Mouse (Mus musculus) c-Kit-negative CD71-positive TER-119-positive erythroid progenitor cells, embryonic 14.5 days (primary cell): ENCODE measurements around the gene Slc12a9.

Source experiments
- DNase-seq: peaks from one replicate; pipeline ENCODE4 v3.0.0-alpha.2; 2013; ENCODE audit warnings: low read depth, low spot score

The Slc12a9 gene

DNA sequence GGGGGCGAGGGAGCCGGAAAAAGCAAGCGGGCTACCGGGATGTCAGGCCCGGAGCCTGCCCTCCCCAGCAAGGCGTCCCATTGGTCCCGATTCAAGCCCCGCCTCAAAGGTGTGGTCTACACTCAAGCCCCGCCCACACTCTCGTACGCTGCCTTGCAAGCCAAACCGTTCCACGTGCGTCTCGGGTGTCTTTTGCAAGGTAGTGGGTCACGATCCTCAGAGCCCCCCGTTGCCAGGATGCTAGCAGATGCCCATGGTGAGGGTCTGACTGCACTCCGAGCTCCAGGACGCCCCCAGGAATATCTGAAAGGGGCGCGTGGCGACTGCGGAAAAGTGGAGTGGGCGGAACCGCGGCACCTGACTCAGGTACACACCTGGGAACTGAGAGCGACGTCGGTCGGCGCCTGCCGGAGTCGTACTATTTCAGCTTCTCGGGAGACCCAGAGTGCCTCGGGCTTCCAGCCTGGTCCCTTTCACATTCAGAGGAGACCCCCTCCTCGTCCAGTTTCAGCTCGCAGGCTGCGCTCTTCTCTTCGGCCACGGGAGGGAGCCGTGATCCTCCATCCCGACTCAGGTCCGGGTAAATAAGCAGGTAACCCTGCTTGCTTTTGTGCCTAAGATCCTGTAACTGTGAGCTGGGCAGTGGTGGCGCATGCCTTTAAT lies at the start of gene Slc12a9:
Gene Slc12a9 (minus strand): TSS at position 86 of the 663 bp plus-strand sequence.
- DNase-seq = peak; percentile 74

DNA sequence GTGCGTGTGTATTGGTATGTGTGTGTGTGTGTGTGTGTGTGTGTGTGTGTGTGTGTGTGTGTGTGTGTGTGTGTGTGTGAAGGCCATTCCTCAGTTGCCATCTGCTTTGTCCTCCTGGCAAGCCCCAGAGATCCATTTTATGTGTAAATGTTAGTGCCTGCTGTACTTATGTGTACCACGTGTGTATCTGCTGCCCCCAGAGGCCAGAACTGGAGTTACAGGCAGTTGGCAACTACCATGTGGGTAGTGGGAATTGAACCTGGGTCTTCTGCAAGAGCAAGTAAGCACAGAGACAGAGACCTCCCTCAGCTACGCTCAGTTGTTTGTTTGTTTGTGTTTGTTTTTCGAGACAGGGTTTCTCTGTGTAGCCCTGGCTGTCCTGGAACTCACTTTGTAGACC lies 47.8 kb upstream of the Slc12a9 start:
- DNase-seq = peak; percentile 42

DNA sequence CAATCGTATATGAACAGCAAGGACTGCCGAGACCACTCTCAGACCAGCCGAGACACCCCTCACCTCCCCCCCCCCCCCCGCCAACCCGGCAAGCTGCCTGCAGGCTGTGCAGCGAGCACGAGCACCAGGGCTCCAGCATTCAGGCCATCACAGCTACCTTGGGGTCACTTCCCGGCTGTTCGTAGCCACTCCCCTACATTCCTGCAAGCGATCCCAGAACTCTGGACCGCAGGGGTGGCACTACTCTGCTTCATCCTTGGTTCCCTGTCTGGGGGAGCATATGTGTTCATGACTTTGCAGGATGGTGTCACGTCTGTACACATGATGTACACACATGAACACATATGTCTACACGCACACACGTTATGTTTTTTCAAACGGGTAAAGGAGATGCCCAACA lies 44.2 kb upstream of the Slc12a9 start:
- DNase-seq = no peak

DNA sequence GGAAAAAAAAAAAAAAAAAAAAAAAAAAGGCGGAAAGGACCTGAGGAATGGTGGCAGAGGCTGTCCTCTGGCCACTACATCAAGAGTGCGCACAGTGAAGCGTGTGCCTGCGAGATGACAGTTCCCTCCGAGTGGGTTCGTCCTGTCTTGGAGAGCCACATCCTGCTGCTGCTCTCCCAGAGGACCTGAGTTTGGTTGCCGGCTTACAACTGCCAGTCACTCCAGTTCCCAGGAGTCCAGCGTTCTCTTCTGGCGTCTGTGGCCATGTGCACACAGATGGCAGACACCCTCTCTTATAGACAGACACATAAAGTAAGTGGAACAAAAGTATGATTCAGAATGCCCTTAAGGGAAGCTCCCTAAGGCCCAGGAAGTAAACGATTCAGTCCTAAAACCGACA lies 43.8 kb upstream of the Slc12a9 start:
- DNase-seq = no peak

DNA sequence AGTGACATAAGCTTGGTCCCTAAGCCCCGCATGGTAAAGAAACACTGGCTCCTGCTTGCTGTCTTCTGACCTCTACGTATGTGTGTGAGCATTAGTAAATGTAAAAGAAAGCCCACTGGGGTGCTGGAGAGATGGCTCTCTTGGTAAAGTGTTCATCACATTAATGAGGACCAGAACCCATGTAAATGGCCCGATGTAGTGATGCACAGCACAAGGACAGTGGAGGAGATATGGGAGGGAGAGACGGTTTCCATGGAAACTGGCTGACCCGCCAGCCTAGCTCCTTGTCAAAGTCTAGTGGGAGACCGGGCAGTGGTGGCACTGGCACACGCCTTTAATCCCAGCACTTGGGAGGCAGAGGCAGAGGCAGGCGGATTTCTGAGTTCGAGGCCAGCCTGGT lies 43.3 kb upstream of the Slc12a9 start:
- DNase-seq = no peak

DNA sequence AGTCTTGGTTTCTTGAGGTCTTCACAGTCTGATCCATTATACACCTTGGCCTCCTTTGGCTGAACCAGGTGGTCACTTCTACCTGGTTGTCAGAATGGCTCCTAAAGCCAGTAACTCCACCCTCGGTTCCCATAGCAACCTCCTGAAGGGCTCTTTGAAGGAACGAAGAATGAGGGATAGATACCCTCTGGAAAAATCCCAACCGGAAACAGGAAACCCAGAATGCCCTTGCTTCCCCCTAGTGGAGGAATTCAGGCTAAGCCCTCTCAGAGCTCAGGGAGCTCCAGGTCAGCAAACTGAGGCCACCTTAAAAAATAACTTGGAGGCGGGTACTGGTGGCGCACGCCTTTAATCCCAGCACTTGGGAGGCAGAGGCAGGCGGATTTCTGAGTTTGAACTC lies 42.8 kb upstream of the Slc12a9 start:
- no peak for DNase-seq

DNA sequence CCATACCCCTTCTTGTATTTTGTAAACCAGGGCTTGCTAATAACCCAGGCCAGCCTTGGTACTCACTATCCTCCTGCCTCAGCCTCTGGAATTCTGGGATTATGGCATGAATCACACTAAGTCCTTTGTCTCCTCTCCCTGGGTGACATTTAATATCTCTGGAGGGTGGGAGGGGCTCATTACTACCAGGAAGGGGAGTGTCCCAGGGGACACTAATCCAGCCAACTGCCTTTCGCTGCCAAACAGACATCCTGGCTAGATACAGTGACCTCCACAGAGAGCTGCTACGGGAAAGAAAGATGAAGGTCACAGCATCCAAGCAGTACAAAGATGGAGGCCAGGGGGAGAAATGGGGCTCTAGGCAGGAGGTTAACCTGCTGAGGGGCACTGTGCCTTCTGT lies 42.2 kb upstream of the Slc12a9 start:
- no peak for DNase-seq

DNA sequence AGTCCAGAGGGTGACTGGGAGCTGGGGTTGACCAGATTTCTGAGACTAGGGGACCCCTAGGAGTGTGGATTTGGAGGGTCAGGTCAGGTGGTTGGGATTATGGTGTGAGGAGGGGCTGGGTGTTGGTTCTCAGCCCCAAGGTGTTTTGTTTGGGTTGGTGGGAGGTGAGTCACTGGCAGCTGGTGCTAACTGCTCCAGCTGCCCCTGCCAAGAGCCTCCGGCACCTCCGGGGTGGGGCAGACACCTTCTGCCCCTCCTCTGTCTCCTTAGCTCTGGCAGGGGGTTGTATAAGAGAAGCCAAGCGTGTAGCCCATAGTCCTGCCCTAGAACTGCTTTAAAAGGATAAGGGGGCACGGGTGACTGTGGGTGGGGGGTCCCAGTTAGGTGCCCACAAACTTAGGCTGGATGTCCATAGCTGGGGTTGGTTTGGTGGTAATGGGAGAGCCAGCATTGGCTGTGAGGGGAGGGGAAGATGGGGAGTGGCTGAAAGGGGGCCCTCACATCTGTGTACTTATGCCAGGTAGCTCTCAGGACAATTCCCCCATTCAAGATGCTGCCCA lies 41.2 kb upstream of the Slc12a9 start:
- DNase-seq = no peak

DNA sequence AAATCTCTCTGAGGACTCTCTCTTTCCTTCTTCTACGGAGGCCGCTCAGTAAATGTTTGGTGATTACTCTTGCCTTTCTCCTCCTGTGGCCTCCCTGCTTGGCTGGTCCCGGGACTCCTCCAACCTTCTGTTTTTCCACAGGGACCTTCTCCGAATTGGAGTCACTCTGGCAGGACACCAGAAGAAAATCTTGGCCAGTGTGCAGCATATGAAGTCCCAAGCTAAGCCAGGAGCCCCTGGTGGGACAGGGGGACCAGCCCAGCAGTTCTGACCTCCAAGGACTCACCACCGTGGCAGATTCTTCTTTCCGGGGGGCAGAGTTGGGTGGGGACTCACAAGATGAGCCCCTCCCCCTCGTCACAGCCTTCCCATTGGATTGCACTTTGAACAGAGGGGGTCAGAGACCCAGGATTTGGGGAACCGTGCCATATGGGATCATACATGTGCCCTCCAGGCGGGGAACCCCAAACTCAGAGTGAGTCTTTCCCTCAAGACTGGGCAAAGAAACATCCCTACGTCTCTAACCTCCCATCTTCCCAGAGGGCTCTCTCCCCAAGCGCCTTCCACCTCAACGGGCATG lies 40.1 kb upstream of the Slc12a9 start:
- DNase-seq = no peak

DNA sequence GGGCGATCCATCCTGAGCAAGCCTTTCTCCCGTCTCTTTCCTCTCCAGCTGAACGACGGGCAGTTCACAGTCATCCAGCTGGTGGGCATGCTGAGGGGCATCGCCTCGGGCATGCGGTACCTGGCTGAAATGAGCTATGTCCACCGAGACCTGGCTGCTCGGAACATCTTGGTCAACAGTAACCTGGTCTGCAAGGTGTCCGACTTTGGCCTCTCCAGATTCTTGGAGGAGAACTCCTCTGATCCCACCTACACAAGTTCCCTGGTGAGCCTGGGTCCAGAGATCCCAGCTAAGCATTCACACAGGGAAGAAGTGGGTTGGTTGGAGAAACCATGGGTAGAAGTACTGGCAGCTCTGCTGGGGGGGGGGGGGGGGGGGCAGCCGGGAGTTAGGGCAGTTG lies 36.3 kb upstream of the Slc12a9 start:
- no peak for DNase-seq

DNA sequence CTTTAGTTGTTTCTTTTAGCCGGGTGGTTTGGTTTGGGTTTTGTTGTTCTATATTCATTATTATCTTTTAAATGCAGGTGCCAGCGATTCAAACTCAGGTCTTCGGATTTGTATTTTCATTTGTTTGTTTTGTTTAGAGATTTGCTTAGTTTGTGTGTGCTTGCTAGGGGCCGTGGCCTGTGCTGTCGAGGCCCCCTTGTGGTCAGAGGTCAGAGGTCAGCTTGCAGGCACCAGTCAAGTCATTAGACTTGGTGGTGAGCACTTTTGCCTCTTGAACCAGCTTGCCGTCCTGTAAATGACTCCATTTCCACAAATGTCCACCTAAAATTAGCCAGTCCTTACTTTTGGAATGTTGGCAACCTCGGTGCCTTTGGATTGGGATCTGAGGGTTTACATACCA lies 25.0 kb upstream of the Slc12a9 start:
- no peak for DNase-seq

DNA sequence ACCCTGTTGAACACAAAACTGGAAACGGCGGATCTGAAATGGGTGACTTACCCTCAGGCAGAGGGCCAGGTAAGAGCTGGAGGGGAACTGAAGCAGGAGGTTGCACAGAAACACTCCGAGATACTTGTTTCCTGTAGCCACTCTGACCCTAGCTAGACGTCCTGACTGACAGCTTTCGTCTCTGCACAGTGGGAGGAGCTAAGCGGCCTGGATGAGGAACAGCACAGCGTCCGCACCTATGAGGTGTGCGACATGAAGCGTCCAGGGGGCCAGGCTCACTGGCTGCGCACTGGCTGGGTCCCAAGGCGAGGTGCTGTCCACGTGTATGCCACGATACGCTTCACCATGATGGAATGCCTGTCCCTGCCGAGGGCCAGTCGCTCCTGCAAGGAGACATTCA lies 20.7 kb upstream of the Slc12a9 start:
- DNase-seq = no peak

DNA sequence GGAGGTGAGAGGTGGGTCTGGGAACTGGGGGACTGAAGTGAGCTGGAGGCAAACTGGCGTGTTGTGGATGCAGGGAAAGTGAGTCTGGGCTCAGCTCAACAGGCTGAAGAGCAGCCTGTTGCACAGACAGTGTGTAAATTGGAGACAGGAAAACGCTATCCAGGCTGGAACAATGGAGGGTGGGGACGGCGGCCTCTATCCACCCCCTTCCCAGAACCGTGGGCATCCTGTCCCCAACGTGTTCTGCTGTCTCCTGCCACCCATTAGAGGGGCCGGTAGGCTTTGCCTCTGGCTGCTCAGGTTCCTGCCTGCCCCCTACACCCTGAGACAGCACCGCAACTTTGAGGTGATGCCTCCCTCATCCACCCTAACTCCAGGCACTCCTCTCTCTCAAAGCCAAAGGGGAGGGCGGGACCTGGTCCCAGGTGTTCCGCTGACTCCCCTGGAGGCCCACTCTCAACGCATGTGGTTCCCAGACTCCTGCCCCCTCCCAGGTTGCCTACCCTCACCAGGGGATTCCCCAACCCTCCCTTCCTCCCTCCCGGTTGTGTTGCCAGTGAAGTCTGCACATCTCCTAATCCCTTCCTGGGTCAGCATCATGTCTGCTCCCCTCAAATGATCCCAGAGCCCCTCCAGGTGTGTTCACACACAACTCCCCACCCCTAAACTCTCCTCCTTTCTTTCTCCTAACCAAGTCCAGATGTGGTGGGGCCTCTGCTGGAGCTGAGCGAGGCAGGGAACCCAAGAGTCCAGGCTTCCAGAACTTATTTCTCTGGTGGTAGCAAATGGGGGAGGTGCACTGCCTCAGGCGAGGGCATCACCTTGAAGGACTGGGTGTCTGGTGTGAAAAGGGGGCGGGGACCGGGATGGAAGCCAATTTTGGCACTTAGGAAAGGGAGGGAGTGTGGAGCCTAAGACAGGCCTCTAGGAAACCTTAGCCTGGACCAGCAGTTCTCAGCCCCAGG lies 18.9 kb upstream of the Slc12a9 start:
- no peak for DNase-seq

DNA sequence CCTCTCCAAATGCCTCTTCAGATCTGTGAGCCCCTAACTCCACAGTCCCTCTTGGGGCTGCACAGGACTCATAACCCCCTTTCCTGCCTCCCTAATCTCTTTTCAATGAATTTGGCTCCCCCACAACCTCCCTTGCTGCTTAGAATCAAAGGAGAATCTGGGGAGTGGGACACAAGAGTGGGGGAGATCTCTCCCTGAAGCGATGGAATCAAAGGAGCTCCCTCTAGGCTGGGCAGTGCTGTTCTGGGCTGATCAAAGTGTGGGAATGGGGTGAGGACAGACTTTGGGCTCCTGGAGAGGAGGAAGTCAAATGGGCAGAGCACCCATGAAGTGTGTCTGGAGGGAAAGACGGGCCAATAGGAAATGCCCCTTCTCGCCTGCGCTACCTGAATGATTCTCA lies 18.0 kb upstream of the Slc12a9 start:
- DNase-seq = no peak

DNA sequence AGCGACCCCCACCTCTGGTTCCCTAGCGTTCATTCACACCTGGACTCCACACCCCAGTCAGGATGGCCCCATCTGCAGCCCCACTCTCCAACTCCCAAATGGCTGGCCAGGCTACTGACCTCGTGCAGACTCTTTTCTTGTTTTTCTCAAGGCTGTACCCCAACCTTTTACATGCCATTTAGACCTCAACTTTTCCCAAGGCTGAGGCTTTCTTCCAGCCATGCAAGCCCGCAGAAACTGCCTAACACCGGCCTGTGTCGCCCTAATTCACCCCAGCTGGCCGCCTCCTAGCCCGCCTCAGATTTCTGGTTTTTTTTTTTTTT lies 17.6 kb upstream of the Slc12a9 start:
- no peak for DNase-seq

DNA sequence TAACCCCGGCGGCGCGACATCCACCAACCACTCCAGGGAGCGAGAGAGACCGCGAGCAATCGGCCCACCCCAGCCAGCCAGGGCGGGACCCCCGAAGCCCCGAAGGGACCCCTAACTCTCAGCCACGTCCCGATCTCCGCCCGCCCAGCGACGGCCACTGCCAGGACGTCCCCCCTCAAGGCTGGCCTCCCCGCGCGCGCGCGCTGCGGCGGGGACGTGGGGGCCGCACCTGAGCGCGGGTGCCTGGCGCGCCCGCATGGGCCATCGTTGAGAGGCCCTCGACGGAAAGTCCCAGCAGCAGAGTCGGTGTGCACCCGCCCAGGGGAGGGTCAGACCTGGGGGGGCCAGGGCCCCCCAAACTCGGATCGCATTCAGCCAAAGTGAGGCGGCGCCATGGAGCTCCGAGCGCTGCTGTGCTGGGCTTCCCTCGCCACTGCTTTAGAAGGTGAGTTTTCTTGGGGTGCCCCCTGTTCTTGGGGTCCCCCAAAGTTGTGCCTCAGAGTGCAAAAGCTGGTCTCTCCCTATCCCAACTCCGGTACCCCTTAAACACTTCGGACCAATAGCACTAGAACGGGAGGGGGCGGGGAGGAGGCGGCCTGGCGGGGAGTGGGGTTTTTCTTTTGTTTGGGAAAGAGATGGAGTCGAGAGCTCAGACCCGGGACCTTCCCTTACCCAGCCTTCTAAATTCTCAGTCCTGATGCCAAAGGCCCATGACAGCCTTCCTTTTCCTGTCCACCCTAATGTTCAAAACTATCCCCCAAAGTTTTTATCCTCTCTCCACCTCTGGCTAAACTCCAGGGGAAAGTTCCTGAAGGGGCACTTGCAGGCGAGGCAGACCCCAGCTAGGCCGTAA lies 17.0 kb upstream of the Slc12a9 start:
- DNase-seq = no peak

DNA sequence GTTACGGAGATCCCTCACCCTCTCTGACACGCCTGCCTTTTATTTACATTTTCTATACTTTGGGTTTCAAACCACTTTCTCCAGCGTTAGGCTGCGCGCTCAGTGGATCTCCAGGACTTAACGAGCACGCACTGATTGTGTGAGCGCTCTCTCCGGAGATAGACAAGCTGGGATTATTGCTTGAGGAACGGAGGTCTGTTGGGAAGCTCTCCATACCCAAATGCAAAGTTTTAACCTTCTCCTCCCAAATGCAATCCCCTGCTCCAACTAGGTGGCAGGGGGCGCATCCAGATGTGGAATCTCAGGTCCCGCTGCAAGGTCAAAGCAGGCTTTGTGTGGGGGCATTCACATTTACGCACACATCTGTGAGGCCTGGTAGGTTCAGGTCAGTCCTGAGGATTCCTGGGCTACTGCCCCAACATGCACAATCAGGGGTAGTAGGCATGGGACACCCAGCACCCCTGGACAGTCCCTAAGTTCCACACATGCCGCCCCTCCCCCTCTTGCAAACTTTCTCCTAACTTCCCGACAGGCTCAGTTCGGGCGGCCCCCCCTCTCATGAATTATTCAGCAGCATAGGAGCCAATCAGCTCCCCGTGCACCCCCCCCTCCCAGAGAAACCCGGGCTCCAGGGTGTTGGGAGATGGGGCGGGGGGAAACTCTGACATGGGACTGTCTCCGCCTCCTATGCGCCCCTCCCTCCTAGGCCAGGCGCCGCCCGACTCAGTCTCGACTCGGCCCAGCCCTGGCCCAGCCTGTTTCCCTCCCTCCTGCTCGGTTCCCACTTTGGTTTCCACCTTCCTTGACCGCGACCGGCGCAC lies 16.2 kb upstream of the Slc12a9 start, which contains the start of gene Ephb4:
Gene Ephb4 (plus strand): TSS at position 726 of the 821 bp plus-strand sequence.
- DNase-seq = no peak

DNA sequence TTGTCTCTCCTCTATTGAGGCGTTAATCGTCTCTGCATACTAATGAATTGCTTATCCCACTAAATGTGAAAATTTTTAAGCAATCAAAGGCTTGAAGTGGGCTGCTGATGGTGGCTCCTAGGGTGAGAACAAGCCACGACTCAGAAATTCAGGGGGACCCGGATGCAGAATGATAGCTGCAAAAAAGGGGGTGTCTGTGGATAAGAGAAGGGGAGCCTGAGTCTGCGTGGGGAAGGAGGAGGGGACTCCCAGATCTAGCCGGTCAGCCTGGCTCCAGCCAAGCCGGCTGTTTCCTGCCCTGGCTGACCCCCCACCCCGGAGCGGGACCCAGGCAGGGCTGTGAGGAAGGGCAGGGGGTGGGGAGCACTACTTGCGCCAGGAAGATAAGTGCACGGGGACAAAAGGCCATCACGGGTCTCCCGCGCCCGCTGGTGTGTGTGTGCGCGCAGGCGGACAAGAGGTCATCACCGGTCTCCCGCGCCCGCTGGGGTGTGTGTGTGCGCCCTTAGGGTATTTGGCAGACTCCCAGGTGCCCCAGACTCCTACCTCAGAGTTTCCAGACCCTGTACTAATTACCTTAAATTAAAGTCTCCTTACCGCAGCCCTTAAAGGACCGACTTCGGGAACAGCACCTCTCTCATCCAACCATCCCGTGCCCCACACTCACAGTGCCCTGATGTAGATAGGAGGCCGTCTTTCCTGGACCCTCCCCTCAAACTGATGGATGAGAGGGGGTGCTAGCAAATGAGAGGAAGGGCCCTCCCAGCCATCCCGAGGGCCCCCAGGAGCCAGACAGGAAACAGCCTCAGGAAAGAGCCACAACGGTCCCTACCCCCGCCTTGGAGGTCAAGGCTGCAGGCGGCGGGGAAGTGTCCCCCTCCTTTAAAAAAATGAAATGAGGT lies 15.3 kb upstream of the Slc12a9 start:
- no peak for DNase-seq

DNA sequence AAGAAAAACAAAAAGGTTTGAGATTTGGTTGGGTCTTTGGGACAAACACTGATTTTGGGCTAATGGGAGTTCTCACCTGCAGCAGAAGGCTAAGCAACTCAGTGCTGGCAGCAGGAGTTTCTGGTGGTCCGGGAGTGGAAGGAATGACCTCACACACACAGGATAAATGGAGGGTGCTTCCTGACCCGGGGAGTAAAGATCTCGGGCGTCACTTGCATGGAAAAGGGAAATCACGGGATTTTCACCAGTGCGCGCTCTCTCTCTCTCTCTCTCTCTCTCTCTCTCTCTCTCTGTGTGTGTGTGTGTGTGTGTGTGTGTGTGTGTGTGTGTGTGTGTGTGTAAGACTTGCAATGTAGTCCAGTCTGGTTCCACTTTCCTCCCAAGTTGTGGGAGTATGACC lies 14.5 kb upstream of the Slc12a9 start:
- DNase-seq = no peak

DNA sequence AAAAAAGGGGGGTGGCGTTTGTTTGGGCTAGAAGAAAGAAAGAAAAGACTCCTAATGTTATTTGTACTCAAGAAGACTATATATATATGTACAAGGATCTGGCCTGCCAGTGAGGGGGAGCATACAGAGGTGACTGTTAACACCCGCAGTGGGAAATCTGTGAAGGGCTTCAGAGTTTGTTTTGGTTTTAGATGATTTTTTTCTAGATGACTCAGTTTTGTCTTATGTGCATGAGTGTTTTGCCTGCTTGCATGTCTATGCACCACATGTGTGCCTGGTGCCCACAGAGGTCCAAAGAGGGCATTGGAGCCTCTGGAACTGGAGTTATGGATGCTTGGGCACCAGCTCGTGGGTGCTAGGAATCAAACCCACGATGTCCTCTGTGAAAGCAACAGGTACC lies 13.6 kb upstream of the Slc12a9 start:
- DNase-seq = no peak
